Mouse (Mus musculus): Measurements from ENCODE around the gene Fbxo47. TPM values are rescaled to one million over a fixed set of nuclear protein-coding genes. Genes with fewer than 3 reads are reported as not detected.
"Not testable (repeated sequence)": the region's sequence is repeated elsewhere in the genome, so short reads cannot be mapped to it uniquely, and the experiment has no call there.

Gene Fbxo47
- polyA plus RNA-seq, 1 experiment from 2014 or later = 0.71 TPM

- peaks cover 24% of the 10 kb centered on the region for H3K4me1 ChIP-seq (replicated peaks)
- ATAC-seq (ENCODE audit: low FRiP score) = no peak
- WGBS = 71% methylated on average over 2 of the region's 2 CpGs
- H3K9me3 ChIP-seq = no peaks in the 10 kb centered on the region
- H3K27ac ChIP-seq = peak overlapping the region; percentile 97
- peak overlapping the region; percentile 62 for H3K4me2 ChIP-seq
- peak overlapping the region; percentile 60 for H3K4me3 ChIP-seq
- H3K9ac ChIP-seq = peak overlapping the region; percentile 83
- H3K27me3 ChIP-seq = no peaks in the 10 kb centered on the region
- H3K36me3 ChIP-seq = peaks cover 29% of the 10 kb centered on the region
Observed at GRCm38 (mm10) chr11:97840135-97840490, 43.8 kb downstream of the Fbxo47 start.

- Histone ChIP-seq H3K9ac (peak overlapping the region; percentile 35; the same call in 1 of the 2 replicates), H3K9me3 (no peaks in the 10 kb centered on the region), H3K27ac (peak overlapping the region; percentile 97), H3K4me1 (replicated peaks) (peaks cover 24% of the 10 kb centered on the region), H3K27me3 (no peaks in the 10 kb centered on the region), H3K36me3 (peaks cover 34% of the 10 kb centered on the region), H3K4me2 (no peak overlapping the region), H3K4me3 (no peak overlapping the region)
- no peak for ATAC-seq (ENCODE audit: low FRiP score)
- 60% methylated on average over 11 of the region's 11 CpGs for WGBS
Observed at GRCm38 (mm10) chr11:97839441-97840134, 44.4 kb downstream of the Fbxo47 start.

- Histone ChIP-seq H3K9me3 (no peaks in the 10 kb centered on the region), H3K27me3 (no peaks in the 10 kb centered on the region), H3K9ac (peak overlapping the region; percentile 35; the same call in 1 of the 2 replicates), H3K4me3 (no peak overlapping the region), H3K4me2 (no peak overlapping the region), H3K27ac (peak overlapping the region; percentile 69), H3K4me1 (replicated peaks) (peaks cover 24% of the 10 kb centered on the region), H3K36me3 (peaks cover 41% of the 10 kb centered on the region)
- no peak for ATAC-seq (ENCODE audit: low FRiP score)
- 41% methylated on average over 10 of the region's 10 CpGs for WGBS
Observed at GRCm38 (mm10) chr11:97838779-97839440, 45.0 kb downstream of the Fbxo47 start.

- no peak overlapping the region for H3K9ac ChIP-seq
- no peak for ATAC-seq (ENCODE audit: low FRiP score)
- H3K4me3 ChIP-seq = no peak overlapping the region
- H3K9me3 ChIP-seq = no peaks in the 10 kb centered on the region
- H3K27me3 ChIP-seq = no peaks in the 10 kb centered on the region
- peaks cover 51% of the 10 kb centered on the region for H3K36me3 ChIP-seq
- WGBS = 88% methylated on average over 7 of the region's 7 CpGs
- H3K27ac ChIP-seq = no peak overlapping the region
- H3K4me1 ChIP-seq (replicated peaks) = peaks cover 24% of the 10 kb centered on the region
- H3K4me2 ChIP-seq = no peak overlapping the region
Observed at GRCm38 (mm10) chr11:97837641-97838149, 46.3 kb downstream of the Fbxo47 start.

- not testable (repeated sequence) for ATAC-seq (ENCODE audit: low FRiP score); H3K27me3 ChIP-seq; H3K4me2 ChIP-seq; H3K4me3 ChIP-seq; H3K9ac ChIP-seq; H3K9me3 ChIP-seq; H3K27ac ChIP-seq
- 79% methylated on average over 9 of the region's 9 CpGs for whole genome bisulfite sequencing
- Histone ChIP-seq H3K4me1 (replicated peaks) (peaks cover 19% of the 10 kb centered on the region), H3K36me3 (peaks cover 57% of the 10 kb centered on the region)
Observed at GRCm38 (mm10) chr11:97837051-97837450, 46.9 kb downstream of the Fbxo47 start.

- Histone ChIP-seq H3K4me2 (no peak overlapping the region), H3K9me3 (no peaks in the 10 kb centered on the region), H3K4me1 (replicated peaks) (peaks cover 15% of the 10 kb centered on the region), H3K27me3 (no peaks in the 10 kb centered on the region), H3K9ac (no peak overlapping the region), H3K27ac (no peak overlapping the region), H3K4me3 (no peak overlapping the region), H3K36me3 (peaks cover 62% of the 10 kb centered on the region)
- no peak for ATAC-seq (ENCODE audit: low FRiP score)
- WGBS = 67% methylated on average over 8 of the region's 8 CpGs
Observed at GRCm38 (mm10) chr11:97836541-97836940, 47.4 kb downstream of the Fbxo47 start.

GRCm38 (mm10) chr11:97833352-97833751, 50.6 kb downstream of the Fbxo47 start:
- H3K4me3 ChIP-seq = no peak overlapping the region
- no peak for ATAC-seq (ENCODE audit: low FRiP score)
- no peak overlapping the region for H3K27ac ChIP-seq
- H3K9me3 ChIP-seq = no peaks in the 10 kb centered on the region
- no peaks in the 10 kb centered on the region for H3K4me1 ChIP-seq (replicated peaks)
- H3K27me3 ChIP-seq = no peaks in the 10 kb centered on the region
- no peak overlapping the region for H3K4me2 ChIP-seq
- no peak overlapping the region for H3K9ac ChIP-seq
- 79% methylated on average over 15 of the region's 15 CpGs for WGBS
- H3K36me3 ChIP-seq = peaks cover 79% of the 10 kb centered on the region

- Histone ChIP-seq H3K9ac (0 out of 2 replicates have a peak overlapping the region, but pooled peaks have one; percentile 6), H3K4me1 (replicated peaks) (no peaks in the 10 kb centered on the region), H3K4me3 (no peak overlapping the region), H3K27me3 (no peaks in the 10 kb centered on the region), H3K9me3 (no peaks in the 10 kb centered on the region), H3K27ac (no peak overlapping the region), H3K4me2 (no peak overlapping the region), H3K36me3 (peaks cover 81% of the 10 kb centered on the region)
- no peak for ATAC-seq (ENCODE audit: low FRiP score)
- WGBS = 81% methylated on average over 11 of the region's 11 CpGs
Observed at GRCm38 (mm10) chr11:97832001-97832400, 52.0 kb downstream of the Fbxo47 start.

- no peaks in the 10 kb centered on the region for H3K4me1 ChIP-seq (replicated peaks)
- no peak overlapping the region for H3K9ac ChIP-seq
- no peaks in the 10 kb centered on the region for H3K9me3 ChIP-seq
- 85% methylated on average over 6 of the region's 6 CpGs for WGBS
- H3K4me2 ChIP-seq = no peak overlapping the region
- no peak overlapping the region for H3K27ac ChIP-seq
- H3K36me3 ChIP-seq = peaks cover 82% of the 10 kb centered on the region
- ATAC-seq (ENCODE audit: low FRiP score) = no peak
- no peak overlapping the region for H3K4me3 ChIP-seq
- H3K27me3 ChIP-seq = no peaks in the 10 kb centered on the region
Observed at GRCm38 (mm10) chr11:97830501-97830900, 53.5 kb downstream of the Fbxo47 start.

- no peak for ATAC-seq (ENCODE audit: low FRiP score)
- Histone ChIP-seq H3K9me3 (no peaks in the 10 kb centered on the region), H3K9ac (no peak overlapping the region), H3K4me3 (no peak overlapping the region), H3K4me2 (no peak overlapping the region), H3K27me3 (no peaks in the 10 kb centered on the region), H3K4me1 (replicated peaks) (peaks cover 1% of the 10 kb centered on the region), H3K36me3 (peaks cover 82% of the 10 kb centered on the region), H3K27ac (no peak overlapping the region)
- 85% methylated on average over 12 of the region's 12 CpGs for WGBS
Observed at GRCm38 (mm10) chr11:97829913-97830476, 54.0 kb downstream of the Fbxo47 start.

GRCm38 (mm10) chr11:97829365-97829764, 54.6 kb downstream of the Fbxo47 start:
- Histone ChIP-seq H3K36me3 (peaks cover 81% of the 10 kb centered on the region), H3K27me3 (no peaks in the 10 kb centered on the region), H3K9ac (no peak overlapping the region), H3K4me3 (no peak overlapping the region), H3K9me3 (no peaks in the 10 kb centered on the region), H3K4me2 (no peak overlapping the region), H3K4me1 (replicated peaks) (peaks cover 8% of the 10 kb centered on the region), H3K27ac (no peak overlapping the region)
- 94% methylated on average over 7 of the region's 7 CpGs for WGBS
- no peak for ATAC-seq (ENCODE audit: low FRiP score)

GRCm38 (mm10) chr11:97827654-97828053, 56.3 kb downstream of the Fbxo47 start:
- H3K4me2 ChIP-seq = no peak overlapping the region
- no peaks in the 10 kb centered on the region for H3K27me3 ChIP-seq
- H3K9ac ChIP-seq = no peak overlapping the region
- peaks cover 76% of the 10 kb centered on the region for H3K36me3 ChIP-seq
- H3K27ac ChIP-seq = no peak overlapping the region
- ATAC-seq (ENCODE audit: low FRiP score) = no peak
- 93% methylated on average over 6 of the region's 6 CpGs for WGBS
- no peak overlapping the region for H3K4me3 ChIP-seq
- peaks cover 15% of the 10 kb centered on the region for H3K4me1 ChIP-seq (replicated peaks)
- H3K9me3 ChIP-seq = no peaks in the 10 kb centered on the region
